Comparison of ENCODE assay signal across 11 mouse cellular contexts in the genomic region with DNA sequence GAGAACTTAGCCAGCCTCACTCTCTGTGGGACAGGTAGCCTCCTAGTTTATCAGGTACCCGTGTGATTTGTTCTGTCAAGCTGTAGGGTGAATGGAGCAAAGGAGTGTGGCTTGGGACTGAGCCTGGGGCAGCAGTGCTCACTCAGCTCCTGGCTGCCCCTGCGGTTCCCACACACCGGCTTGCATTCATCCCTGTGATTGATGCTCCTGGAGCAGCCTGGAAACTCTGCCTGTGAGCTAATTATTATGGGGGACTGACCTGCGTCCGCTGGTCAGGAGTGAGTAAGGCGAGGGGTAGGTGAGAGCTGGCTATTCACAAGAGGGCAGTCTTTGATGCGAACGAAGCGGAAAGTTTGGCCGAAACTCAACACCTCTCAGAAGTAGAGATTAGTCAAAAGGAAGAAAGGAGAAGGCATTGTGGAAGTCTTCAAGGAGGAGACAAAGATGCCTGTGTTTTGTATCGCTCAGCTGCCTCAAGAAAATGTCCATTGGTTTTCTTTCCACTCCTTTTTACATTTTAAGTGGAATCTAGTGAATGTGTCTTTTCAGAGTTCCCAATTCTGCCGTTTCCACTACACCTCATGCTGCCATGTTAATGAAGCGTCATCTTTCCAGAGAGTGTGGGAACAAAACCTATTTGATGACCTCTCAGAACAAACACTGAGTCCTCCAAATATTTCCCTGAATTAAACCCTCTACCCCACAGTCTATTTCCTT.
DNase-seq lines count a peak whose midpoint lies in the region; ATAC-seq and TF ChIP-seq lines count a peak whose summit lies in the region.
"Had no signal": no experiment of that assay in that cellular context is flagged by ENCODE, and none has a peak within 500 bp of the region (broad histone marks: within the 10 kb centered on the region; RNA-seq: fewer than 3 reads in every experiment).

No protein-coding gene starts in this region.

- TF ChIP-seq CTCF in forebrain, postnatal 0 days (IDR thresholded peaks at IDR 0.05; ENCODE audit: low read depth): no peak

- peaks cover 4% of the 10 kb centered on the region; the same call in 1 of the 2 replicates for H3K27me3 ChIP-seq in forebrain, postnatal 0 days (ENCODE audit: insufficient read depth, low read length)
- no peaks in the 10 kb centered on the region for H3K27me3 ChIP-seq in midbrain, embryonic 12.5 days

- no peak overlapping the region for H3K4me2 ChIP-seq in forebrain, postnatal 0 days (ENCODE audit: low read depth)
- H3K4me2 ChIP-seq in midbrain, embryonic 12.5 days (replicated peaks): no peak overlapping the region
- H3K4me2 ChIP-seq: embryonic facial prominence, embryonic 13.5 days; heart, embryonic 11.5 days had no signal

- H3K4me3 ChIP-seq in forebrain, postnatal 0 days (ENCODE audit: low read depth, low read length): no peak overlapping the region
- H3K4me3 ChIP-seq in midbrain, embryonic 12.5 days: no peak overlapping the region
- H3K4me3 ChIP-seq: embryonic facial prominence, embryonic 13.5 days; gastrocnemius, adult 2 months had no signal

- no peaks in the 10 kb centered on the region for H3K9me3 ChIP-seq in forebrain, postnatal 0 days (ENCODE audit: low read length)
- H3K9me3 ChIP-seq in midbrain, embryonic 12.5 days: no peaks in the 10 kb centered on the region
- H3K9me3 ChIP-seq: embryonic facial prominence, embryonic 13.5 days had no signal

- no peak overlapping the region for H3K27ac ChIP-seq in forebrain, postnatal 0 days (ENCODE audit: low read depth, low read length)
- H3K27ac ChIP-seq in midbrain, embryonic 12.5 days (replicated peaks): no peak overlapping the region
- H3K27ac ChIP-seq: embryonic facial prominence, embryonic 13.5 days; gastrocnemius, adult 2 months had no signal

- 12% methylated on average over 13 of the region's 13 CpGs for WGBS in forebrain, postnatal 0 days
- WGBS in midbrain, embryonic 12.5 days: 24% methylated on average over 13 of the region's 13 CpGs

- ATAC-seq in forebrain, postnatal 0 days: peak; percentile 69
- 0 out of 2 replicates have a peak, but pooled peaks have one; percentile 28 for ATAC-seq in midbrain, embryonic 12.5 days (ENCODE audit: low FRiP score, low read depth)
- ATAC-seq in erythroid progenitor cell, adult 5-6 weeks (replicated peaks; ENCODE audit: low FRiP score, poor library complexity, severe bottlenecking): no peak

- H3K4me1 ChIP-seq in forebrain, postnatal 0 days (ENCODE audit: insufficient read depth): no peaks in the 10 kb centered on the region
- H3K4me1 ChIP-seq in midbrain, embryonic 12.5 days: peaks cover 11% of the 10 kb centered on the region; the same call in 1 of the 2 replicates
- H3K4me1 ChIP-seq: embryonic facial prominence, embryonic 13.5 days had no signal

- no peaks in the 10 kb centered on the region for H3K36me3 ChIP-seq in forebrain, postnatal 0 days (ENCODE audit: insufficient read depth)
- H3K36me3 ChIP-seq in midbrain, embryonic 12.5 days: no peaks in the 10 kb centered on the region
- H3K36me3 ChIP-seq: embryonic facial prominence, embryonic 13.5 days had no signal

- peak; percentile 16 for DNase-seq in embryo, embryonic 10.5 days (ENCODE audit: low spot score)
- DNase-seq in embryo, embryonic 10 days (ENCODE audit: low spot score): no peak
- DNase-seq in embryo, embryonic 11 days: peak; percentile 31
- peak; percentile 28 for DNase-seq in forebrain, postnatal 0 days
- no peak for DNase-seq in left cerebral cortex, adult 11 months (ENCODE audit: low spot score)
- DNase-seq in thymus, postnatal 36 days: no peak

- no peak overlapping the region for H3K9ac ChIP-seq in forebrain, postnatal 0 days
- no peak overlapping the region for H3K9ac ChIP-seq in midbrain, embryonic 12.5 days (replicated peaks)
- H3K9ac ChIP-seq: embryonic facial prominence, embryonic 13.5 days had no signal

Comparison
In these comparisons a context has a peak if more than half of its experiments do, and no peak if none do; other contexts are left out.
1. DNase-seq: peak in embryo, embryonic 10.5 days (single experiment), embryo, embryonic 11 days (single experiment) and forebrain, postnatal 0 days (single experiment); none in embryo, embryonic 10 days (single experiment), left cerebral cortex, adult 11 months (single experiment) and thymus, postnatal 36 days (0 of 2).